Mouse (Mus musculus): ENCODE data around the gene Slc27a2. TPM values are rescaled to one million over a fixed set of nuclear protein-coding genes. Genes with fewer than 3 reads are reported as not detected.

Slc27a2 gene
- polyA plus RNA-seq, 1 experiment from 2014 or later, result 9.6 TPM

GRCm38 (mm10) chr2:126593831-126594610, 41.8 kb downstream of the Slc27a2 start:
- WGBS, result 18% methylated on average over 26 of the region's 26 CpGs
- peak overlapping the region; percentile 37; the same call in 1 of the 2 replicates for H3K9ac ChIP-seq (ENCODE audit: low read depth, low read length)
- no peaks in the 10 kb centered on the region for H3K4me1 ChIP-seq (ENCODE audit: control insufficient read depth, insufficient read depth, low read length)
- peak overlapping the region; percentile 69 for H3K4me2 ChIP-seq (replicated peaks; ENCODE audit: low read depth, low read length)
- H3K27ac ChIP-seq (ENCODE audit: low read depth, low read length), result no peak overlapping the region
- H3K9me3 ChIP-seq (ENCODE audit: control insufficient read depth, low read length), result no peaks in the 10 kb centered on the region
- H3K36me3 ChIP-seq (ENCODE audit: control insufficient read depth, insufficient read depth, low read length), result no peaks in the 10 kb centered on the region
- H3K4me3 ChIP-seq (ENCODE audit: low read length), result peak overlapping the region; percentile 28
- ATAC-seq (ENCODE audit: low FRiP score, low TSS enrichment), result peak; percentile 54
- no peaks in the 10 kb centered on the region for H3K27me3 ChIP-seq (ENCODE audit: control insufficient read depth, insufficient read depth, low read length)

- no peak overlapping the region for H3K4me2 ChIP-seq (replicated peaks; ENCODE audit: low read depth, low read length)
- WGBS, result 91% methylated on average over 7 of the region's 7 CpGs
- no peaks in the 10 kb centered on the region for H3K27me3 ChIP-seq (ENCODE audit: control insufficient read depth, insufficient read depth, low read length)
- H3K27ac ChIP-seq (ENCODE audit: low read depth, low read length), result no peak overlapping the region
- ATAC-seq (ENCODE audit: low FRiP score, low TSS enrichment), result no peak
- H3K4me3 ChIP-seq (ENCODE audit: low read length), result no peak overlapping the region
- H3K9me3 ChIP-seq (ENCODE audit: control insufficient read depth, low read length), result no peaks in the 10 kb centered on the region
- no peaks in the 10 kb centered on the region for H3K36me3 ChIP-seq (ENCODE audit: control insufficient read depth, insufficient read depth, low read length)
- H3K9ac ChIP-seq (ENCODE audit: low read depth, low read length), result no peak overlapping the region
- H3K4me1 ChIP-seq (ENCODE audit: control insufficient read depth, insufficient read depth, low read length), result no peaks in the 10 kb centered on the region
Observed at GRCm38 (mm10) chr2:126596347-126597072, 44.3 kb downstream of the Slc27a2 start.

- Histone ChIP-seq H3K27me3 (ENCODE audit: control insufficient read depth, insufficient read depth, low read length) (no peaks in the 10 kb centered on the region), H3K36me3 (ENCODE audit: control insufficient read depth, insufficient read depth, low read length) (no peaks in the 10 kb centered on the region), H3K4me3 (ENCODE audit: low read length) (no peak overlapping the region), H3K9me3 (ENCODE audit: control insufficient read depth, low read length) (no peaks in the 10 kb centered on the region), H3K4me1 (ENCODE audit: control insufficient read depth, insufficient read depth, low read length) (no peaks in the 10 kb centered on the region), H3K4me2 (replicated peaks; ENCODE audit: low read depth, low read length) (no peak overlapping the region), H3K9ac (ENCODE audit: low read depth, low read length) (no peak overlapping the region), H3K27ac (ENCODE audit: low read depth, low read length) (no peak overlapping the region)
- WGBS, result 77% methylated on average over 20 of the region's 20 CpGs
- ATAC-seq (ENCODE audit: low FRiP score, low TSS enrichment), result no peak
Observed at GRCm38 (mm10) chr2:126597279-126598241, 45.4 kb downstream of the Slc27a2 start.

GRCm38 (mm10) chr2:126598359-126598758, 46.2 kb downstream of the Slc27a2 start:
- no peak overlapping the region for H3K27ac ChIP-seq (ENCODE audit: low read depth, low read length)
- H3K9me3 ChIP-seq (ENCODE audit: control insufficient read depth, low read length), result no peaks in the 10 kb centered on the region
- no peaks in the 10 kb centered on the region for H3K4me1 ChIP-seq (ENCODE audit: control insufficient read depth, insufficient read depth, low read length)
- no peak overlapping the region for H3K4me3 ChIP-seq (ENCODE audit: low read length)
- 53% methylated on average over 2 of the region's 2 CpGs for WGBS
- no peaks in the 10 kb centered on the region for H3K36me3 ChIP-seq (ENCODE audit: control insufficient read depth, insufficient read depth, low read length)
- H3K9ac ChIP-seq (ENCODE audit: low read depth, low read length), result no peak overlapping the region
- no peaks in the 10 kb centered on the region for H3K27me3 ChIP-seq (ENCODE audit: control insufficient read depth, insufficient read depth, low read length)
- ATAC-seq (ENCODE audit: low FRiP score, low TSS enrichment), result no peak
- H3K4me2 ChIP-seq (replicated peaks; ENCODE audit: low read depth, low read length), result no peak overlapping the region

- H3K27ac ChIP-seq (ENCODE audit: low read depth, low read length), result no peak overlapping the region
- peak; percentile 59 for ATAC-seq (ENCODE audit: low FRiP score, low TSS enrichment)
- H3K4me3 ChIP-seq (ENCODE audit: low read length), result no peak overlapping the region
- 9% methylated on average over 3 of the region's 3 CpGs for WGBS
- no peaks in the 10 kb centered on the region for H3K4me1 ChIP-seq (ENCODE audit: control insufficient read depth, insufficient read depth, low read length)
- H3K9me3 ChIP-seq (ENCODE audit: control insufficient read depth, low read length), result no peaks in the 10 kb centered on the region
- H3K4me2 ChIP-seq (replicated peaks; ENCODE audit: low read depth, low read length), result no peak overlapping the region
- H3K36me3 ChIP-seq (ENCODE audit: control insufficient read depth, insufficient read depth, low read length), result no peaks in the 10 kb centered on the region
- no peaks in the 10 kb centered on the region for H3K27me3 ChIP-seq (ENCODE audit: control insufficient read depth, insufficient read depth, low read length)
- no peak overlapping the region for H3K9ac ChIP-seq (ENCODE audit: low read depth, low read length)
Observed at GRCm38 (mm10) chr2:126599005-126599404, 46.8 kb downstream of the Slc27a2 start.

GRCm38 (mm10) chr2:126600533-126600932, 48.3 kb downstream of the Slc27a2 start:
- no peaks in the 10 kb centered on the region for H3K27me3 ChIP-seq (ENCODE audit: control insufficient read depth, insufficient read depth, low read length)
- no peak overlapping the region for H3K27ac ChIP-seq (ENCODE audit: low read depth, low read length)
- 85% methylated on average over 14 of the region's 14 CpGs for WGBS
- no peaks in the 10 kb centered on the region for H3K9me3 ChIP-seq (ENCODE audit: control insufficient read depth, low read length)
- H3K4me1 ChIP-seq (ENCODE audit: control insufficient read depth, insufficient read depth, low read length), result no peaks in the 10 kb centered on the region
- H3K9ac ChIP-seq (ENCODE audit: low read depth, low read length), result no peak overlapping the region
- H3K4me2 ChIP-seq (replicated peaks; ENCODE audit: low read depth, low read length), result no peak overlapping the region
- ATAC-seq (ENCODE audit: low FRiP score, low TSS enrichment), result no peak
- H3K36me3 ChIP-seq (ENCODE audit: control insufficient read depth, insufficient read depth, low read length), result no peaks in the 10 kb centered on the region
- H3K4me3 ChIP-seq (ENCODE audit: low read length), result no peak overlapping the region

GRCm38 (mm10) chr2:126601918-126602600, 49.9 kb downstream of the Slc27a2 start:
- H3K9ac ChIP-seq (ENCODE audit: low read depth, low read length), result no peak overlapping the region
- no peak for ATAC-seq (ENCODE audit: low FRiP score, low TSS enrichment)
- H3K9me3 ChIP-seq (ENCODE audit: control insufficient read depth, low read length), result no peaks in the 10 kb centered on the region

GRCm38 (mm10) chr2:126606061-126606687, 54.0 kb downstream of the Slc27a2 start:
- Histone ChIP-seq H3K4me1 (ENCODE audit: control insufficient read depth, insufficient read depth, low read length) (no peaks in the 10 kb centered on the region), H3K9me3 (ENCODE audit: control insufficient read depth, low read length) (no peaks in the 10 kb centered on the region), H3K36me3 (ENCODE audit: control insufficient read depth, insufficient read depth, low read length) (no peaks in the 10 kb centered on the region), H3K4me3 (ENCODE audit: low read length) (no peak overlapping the region), H3K27me3 (ENCODE audit: control insufficient read depth, insufficient read depth, low read length) (no peaks in the 10 kb centered on the region), H3K9ac (ENCODE audit: low read depth, low read length) (no peak overlapping the region), H3K27ac (ENCODE audit: low read depth, low read length) (no peak overlapping the region), H3K4me2 (replicated peaks; ENCODE audit: low read depth, low read length) (no peak overlapping the region)
- no peak for ATAC-seq (ENCODE audit: low FRiP score, low TSS enrichment)
- WGBS, result 86% methylated on average over 15 of the region's 15 CpGs

More at GRCm38 (mm10) chr2:126601918-126602600, 49.9 kb downstream of the Slc27a2 start:
- H3K27ac ChIP-seq (ENCODE audit: low read depth, low read length), result no peak overlapping the region
- H3K27me3 ChIP-seq (ENCODE audit: control insufficient read depth, insufficient read depth, low read length), result no peaks in the 10 kb centered on the region
- H3K4me2 ChIP-seq (replicated peaks; ENCODE audit: low read depth, low read length), result no peak overlapping the region
- 89% methylated on average over 14 of the region's 14 CpGs for WGBS
- H3K4me3 ChIP-seq (ENCODE audit: low read length), result no peak overlapping the region
- no peaks in the 10 kb centered on the region for H3K36me3 ChIP-seq (ENCODE audit: control insufficient read depth, insufficient read depth, low read length)
- no peaks in the 10 kb centered on the region for H3K4me1 ChIP-seq (ENCODE audit: control insufficient read depth, insufficient read depth, low read length)

Data from kidney, embryonic 14.5 days (tissue).